In the genomic region with DNA sequence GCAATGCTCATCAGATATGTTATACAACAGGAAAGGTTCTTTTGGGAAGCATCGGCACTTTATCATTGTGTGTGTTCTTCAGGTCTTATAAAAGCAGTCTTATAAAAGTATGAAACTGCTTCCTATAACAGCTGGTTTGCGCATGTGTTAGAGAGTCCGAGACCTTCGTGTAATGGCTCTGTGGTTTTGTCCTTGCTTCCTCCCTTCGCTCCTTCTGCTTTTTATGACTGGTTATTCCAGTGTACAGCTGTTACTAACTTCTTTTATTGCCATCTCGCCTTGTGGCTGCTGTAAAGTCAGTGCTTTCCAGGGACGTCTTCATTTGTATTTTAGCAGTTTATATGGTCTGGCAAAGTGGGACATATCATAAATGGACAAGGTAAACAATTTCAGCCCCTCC, we compare ENCODE assay signal across 20 mouse cellular contexts. TPM values are rescaled to one million over a fixed set of nuclear protein-coding genes. Genes with fewer than 3 reads are reported as not detected.
DNase-seq lines count a peak whose midpoint lies in the region; ATAC-seq and TF ChIP-seq lines count a peak whose summit lies in the region.
"Had no signal": no experiment of that assay in that cellular context is flagged by ENCODE, and none has a peak within 500 bp of the region (broad histone marks: within the 10 kb centered on the region; RNA-seq: fewer than 3 reads in every experiment).

No protein-coding gene starts in this region.

- H3K9ac ChIP-seq in kidney, postnatal 0 days (ENCODE audit: low read depth, low read length), result no peak overlapping the region
- H3K9ac ChIP-seq: forebrain, embryonic 12.5 days; midbrain, embryonic 12.5 days had no signal

- no peak overlapping the region for H3K4me2 ChIP-seq in kidney, postnatal 0 days (ENCODE audit: low read length)
- H3K4me2 ChIP-seq: forebrain, embryonic 12.5 days; heart, embryonic 11.5 days; midbrain, embryonic 12.5 days had no signal

- H3K4me3 ChIP-seq in kidney, postnatal 0 days (replicated peaks; ENCODE audit: low read depth, low read length), result no peak overlapping the region
- no peak overlapping the region for H3K4me3 ChIP-seq in macrophage (ENCODE audit: inconsistent target)
- no peak overlapping the region for H3K4me3 ChIP-seq in small intestine, adult 2 months (ENCODE audit: low read depth, low read length)
- H3K4me3 ChIP-seq in kidney, adult 2 months (ENCODE audit: insufficient read depth, low read depth, low read length), result no peak overlapping the region
- H3K4me3 ChIP-seq: forebrain, embryonic 12.5 days; midbrain, embryonic 12.5 days had no signal

- H3K27ac ChIP-seq in kidney, postnatal 0 days, result no peak overlapping the region
- peak overlapping the region; percentile 58 for H3K27ac ChIP-seq in macrophage
- peak overlapping the region; percentile 55 for H3K27ac ChIP-seq in small intestine, adult 2 months (ENCODE audit: insufficient read depth, low read depth, low read length)
- no peak overlapping the region for H3K27ac ChIP-seq in kidney, adult 2 months (ENCODE audit: insufficient read depth, low read depth, low read length)
- H3K27ac ChIP-seq: forebrain, embryonic 12.5 days; midbrain, embryonic 12.5 days had no signal

- H3K4me1 ChIP-seq in kidney, postnatal 0 days (replicated peaks; ENCODE audit: insufficient read depth, low read length), result peaks cover 3% of the 10 kb centered on the region; the same call in 1 of the 2 replicates
- peaks cover 13% of the 10 kb centered on the region; the same call in 1 of the 2 replicates for H3K4me1 ChIP-seq in small intestine, adult 2 months (ENCODE audit: control insufficient read depth, insufficient read depth, insufficient read length, low read length)
- peaks cover 12% of the 10 kb centered on the region; the same call in 1 of the 2 replicates for H3K4me1 ChIP-seq in kidney, adult 2 months (ENCODE audit: control insufficient read depth, insufficient read depth, low read length)

- H3K79me2 ChIP-seq in macrophage (ENCODE audit: inconsistent target), result peaks cover 84% of the 10 kb centered on the region

- ATAC-seq in kidney, postnatal 0 days (replicated peaks; ENCODE audit: low FRiP score, low read depth), result no peak
- ATAC-seq: hindbrain, embryonic 16.5 days had no signal

- 0 out of 2 replicates have a peak, but pooled peaks cover 3% of the 10 kb centered on the region for H3K36me3 ChIP-seq in kidney, postnatal 0 days (ENCODE audit: insufficient read depth, low read length)
- H3K36me3 ChIP-seq in macrophage (ENCODE audit: inconsistent target), result no peaks in the 10 kb centered on the region
- H3K36me3 ChIP-seq in small intestine, adult 2 months (ENCODE audit: control insufficient read depth, insufficient read depth, low read length), result peaks cover 8% of the 10 kb centered on the region
- H3K36me3 ChIP-seq in kidney, adult 2 months (ENCODE audit: control insufficient read depth, insufficient read depth, low read length), result no peaks in the 10 kb centered on the region; the same call in 1 of the 2 replicates
- H3K36me3 ChIP-seq: forebrain, embryonic 12.5 days had no signal

- WGBS in kidney, postnatal 0 days, result 66% methylated on average over 7 of the region's 7 CpGs
- 0% methylated on average over 7 of the region's 7 CpGs for WGBS in macrophage (ENCODE audit: missing documents)
- WGBS in small intestine, adult 2 months, result 28% methylated on average over 7 of the region's 7 CpGs
- 64% methylated on average over 7 of the region's 7 CpGs for WGBS in kidney, adult 2 months

- no peaks in the 10 kb centered on the region for H3K27me3 ChIP-seq in kidney, postnatal 0 days (ENCODE audit: insufficient read depth, low read length)
- H3K27me3 ChIP-seq in small intestine, adult 2 months (ENCODE audit: control insufficient read depth, insufficient read depth, low read length), result no peaks in the 10 kb centered on the region
- no peaks in the 10 kb centered on the region for H3K27me3 ChIP-seq in kidney, adult 2 months (replicated peaks; ENCODE audit: control insufficient read depth, insufficient read depth, low read length)
- H3K27me3 ChIP-seq: forebrain, embryonic 12.5 days; midbrain, embryonic 12.5 days had no signal

- TF ChIP-seq CTCF in kidney, postnatal 0 days (IDR thresholded peaks at IDR 0.05; ENCODE audit: low read depth), result no peak
- TF ChIP-seq CTCF in small intestine, adult 2 months (IDR thresholded peaks at IDR 0.05; ENCODE audit: extremely low read depth, insufficient read length, insufficient replicate concordance, low read depth, low read length), result no peak
- no peak for TF ChIP-seq CTCF in kidney, adult 2 months (conservative IDR thresholded peaks at IDR 0.05; ENCODE audit: insufficient read depth, insufficient read length, low read depth, low read length)

- H3K9me3 ChIP-seq in kidney, postnatal 0 days (replicated peaks; ENCODE audit: low read length), result no peaks in the 10 kb centered on the region
- H3K9me3 ChIP-seq: forebrain, embryonic 12.5 days; midbrain, embryonic 12.5 days had no signal

- DNase-seq in kidney, postnatal 0 days (ENCODE audit: low spot score), result peak; percentile 60
- DNase-seq in kidney, adult 8-10 months, result no peak
- peak; percentile 40 for DNase-seq in MEL-GATA-1-ER (ENCODE audit: extremely low read depth, low read depth)
- no peak for DNase-seq in kidney, adult 2 months
- DNase-seq in heart, adult 9 months (ENCODE audit: low spot score in 2 of 2), result no peak
- DNase-seq: B cell, adult 2 months; cerebellum, adult 8-10 months; gastrocnemius, postnatal 25 days; kidney, adult 18-20 months; kidney, postnatal 25 days; lung, adult 2 months; lung, postnatal 4 days; right cerebral cortex, postnatal 14 days; thymus, postnatal 36 days had no signal

- TF ChIP-seq POLR2A in small intestine, adult 2 months (IDR thresholded peaks at IDR 0.05; ENCODE audit: low read depth, low read length), result no peak
- no peak for TF ChIP-seq POLR2A in kidney, adult 2 months (IDR thresholded peaks at IDR 0.05; ENCODE audit: low read depth, low read length)

RNA-seq across cellular contexts. Expression of a gene that starts 4.2 kb away (rescaled TPM):
- polyA plus RNA-seq in kidney, postnatal 0 days (2015; fragmentation: Nextera tagmentation; extraction: Ambion mirVana), result 11.4 and 12.8 TPM in 2 replicates
- 100 to 1,000 TPM in 21 of 26 experiments, 10 to 100 TPM in 5; 38.2 to 274 (median 163) TPM for total RNA-seq in macrophage (2018; cell fraction: chromatin; rRNA removed)
- total RNA-seq in macrophage (2018; cell fraction: cytosol; rRNA removed), result 10 to 100 TPM; 42.9 to 85.1 (median 59.2) TPM
- total RNA-seq in macrophage (2018; cell fraction: nucleus; rRNA removed), result 100 to 1,000 TPM in 22 of 26 experiments, 10 to 100 TPM in 4; 57.4 to 263 (median 152) TPM
- 13.8 to 25.0 TPM (median 15.0 TPM) in 3 replicates for polyA plus RNA-seq in macrophage (2018)
- 8.4 and 13.6 TPM in 2 replicates for polyA plus RNA-seq in small intestine, adult 2 months (2012; rRNA removed)
- 6.1 and 7.4 TPM in 2 replicates for polyA plus RNA-seq in kidney, adult 2 months (2012; rRNA removed)

Comparison
In these comparisons a context has a peak if more than half of its experiments do, and no peak if none do; other contexts are left out.
1. DNase-seq: peak in kidney, postnatal 0 days (single experiment) and MEL-GATA-1-ER (single experiment); none in kidney, adult 8-10 months (0 of 2), kidney, adult 2 months (single experiment) and heart, adult 9 months (0 of 2).
2. H3K27ac ChIP-seq: peak in macrophage (single experiment) and small intestine, adult 2 months (single experiment); none in kidney, postnatal 0 days (single experiment) and kidney, adult 2 months (single experiment).